Mouse (Mus musculus): ENCODE results near the gene Slco3a1.

The Slco3a1 gene

GRCm38 (mm10) chr7:74554608-74555311 is at the start of gene Slco3a1:
TSS of gene Slco3a1 (minus strand) at chr7:74554780.
- peak; percentile 14 to 53 for DNase-seq (ENCODE audit: low read depth in 1 of 2, low spot score in 2 of 2)

- DNase-seq (ENCODE audit: low read depth in 1 of 2, low spot score in 2 of 2), result no peak
Measured at GRCm38 (mm10) chr7:74600996-74601395, 46.4 kb upstream of the Slco3a1 start.

GRCm38 (mm10) chr7:74579411-74579810 is 24.8 kb upstream of the Slco3a1 start:
- DNase-seq (ENCODE audit: low read depth in 1 of 2, low spot score in 2 of 2), result no peak

- DNase-seq (ENCODE audit: low read depth in 1 of 2, low spot score in 2 of 2), result no peak
Measured at GRCm38 (mm10) chr7:74575678-74576077, 21.1 kb upstream of the Slco3a1 start.

GRCm38 (mm10) chr7:74555416-74555815 is 836 bp upstream of the Slco3a1 start:
- DNase-seq (ENCODE audit: low read depth in 1 of 2, low spot score in 2 of 2), result peak; percentile 18 to 33

GRCm38 (mm10) chr7:74554041-74554561 is 479 bp downstream of the Slco3a1 start:
- DNase-seq (ENCODE audit: low read depth in 1 of 2, low spot score in 2 of 2), result peak in 1 of 2 experiments; percentile 3

- no peak for DNase-seq (ENCODE audit: low read depth in 1 of 2, low spot score in 2 of 2)
Measured at GRCm38 (mm10) chr7:74553111-74553650, 1.4 kb downstream of the Slco3a1 start.

GRCm38 (mm10) chr7:74552546-74552945 is 2.0 kb downstream of the Slco3a1 start:
- no peak for DNase-seq (ENCODE audit: low read depth in 1 of 2, low spot score in 2 of 2)

- no peak for DNase-seq (ENCODE audit: low read depth in 1 of 2, low spot score in 2 of 2)
Measured at GRCm38 (mm10) chr7:74552000-74552358, 2.6 kb downstream of the Slco3a1 start.

- no peak for DNase-seq (ENCODE audit: low read depth in 1 of 2, low spot score in 2 of 2)
Measured at GRCm38 (mm10) chr7:74551338-74551999, 3.1 kb downstream of the Slco3a1 start.

- no peak for DNase-seq (ENCODE audit: low read depth in 1 of 2, low spot score in 2 of 2)
Measured at GRCm38 (mm10) chr7:74549686-74550085, 4.9 kb downstream of the Slco3a1 start.

GRCm38 (mm10) chr7:74549013-74549582 is 5.5 kb downstream of the Slco3a1 start:
- DNase-seq (ENCODE audit: low read depth in 1 of 2, low spot score in 2 of 2), result no peak

GRCm38 (mm10) chr7:74546691-74547090 is 7.9 kb downstream of the Slco3a1 start:
- no peak for DNase-seq (ENCODE audit: low read depth in 1 of 2, low spot score in 2 of 2)

GRCm38 (mm10) chr7:74545498-74545990 is 9.0 kb downstream of the Slco3a1 start:
- no peak for DNase-seq (ENCODE audit: low read depth in 1 of 2, low spot score in 2 of 2)

GRCm38 (mm10) chr7:74544306-74544705 is 10.3 kb downstream of the Slco3a1 start:
- no peak for DNase-seq (ENCODE audit: low read depth in 1 of 2, low spot score in 2 of 2)

GRCm38 (mm10) chr7:74541958-74542357 is 12.6 kb downstream of the Slco3a1 start:
- no peak for DNase-seq (ENCODE audit: low read depth in 1 of 2, low spot score in 2 of 2)

- DNase-seq (ENCODE audit: low read depth in 1 of 2, low spot score in 2 of 2), result no peak
Measured at GRCm38 (mm10) chr7:74540933-74541725, 13.5 kb downstream of the Slco3a1 start.

- no peak for DNase-seq (ENCODE audit: low read depth in 1 of 2, low spot score in 2 of 2)
Measured at GRCm38 (mm10) chr7:74536186-74536585, 18.4 kb downstream of the Slco3a1 start.

GRCm38 (mm10) chr7:74531468-74532097 is 23.0 kb downstream of the Slco3a1 start:
- DNase-seq (ENCODE audit: low read depth in 1 of 2, low spot score in 2 of 2), result no peak

- DNase-seq (ENCODE audit: low read depth in 1 of 2, low spot score in 2 of 2), result no peak
Measured at GRCm38 (mm10) chr7:74529877-74530276, 24.7 kb downstream of the Slco3a1 start.
